Mouse (Mus musculus) c-Kit-positive CD71-positive TER-119-positive erythroid progenitor cells, embryonic 14.5 days (primary cell): ENCODE results near the gene Slc13a3.
A peak's percentile ranks its signal among the peaks of the same experiment; 100 is the strongest.

Source experiments
- DNase-seq: peaks from one replicate; pipeline ENCODE4 v3.0.0-alpha.2; 2013; ENCODE audit warnings: low spot score

Slc13a3 gene

DNA sequence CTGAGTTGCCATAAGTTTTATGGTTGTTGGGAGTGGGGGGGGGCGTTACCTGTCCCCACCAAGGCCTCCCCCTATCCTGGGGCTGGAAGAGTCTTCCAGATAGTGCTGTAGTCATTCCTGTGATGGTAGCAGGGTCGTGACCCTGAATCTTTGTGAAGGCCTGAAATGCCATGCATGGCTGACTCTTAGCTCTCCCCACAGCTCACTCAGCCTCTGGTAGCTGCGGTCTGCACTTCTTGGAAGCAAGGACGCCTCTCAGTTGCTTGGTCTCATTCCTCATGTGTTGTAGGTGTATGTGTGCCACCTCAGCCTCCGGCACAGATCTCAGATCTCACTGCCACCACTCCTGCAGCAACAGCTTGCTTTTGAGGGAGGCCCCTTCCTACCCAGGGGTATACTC is 2.8 kb upstream of the Slc13a3 start:
- DNase-seq, result no peak

DNA sequence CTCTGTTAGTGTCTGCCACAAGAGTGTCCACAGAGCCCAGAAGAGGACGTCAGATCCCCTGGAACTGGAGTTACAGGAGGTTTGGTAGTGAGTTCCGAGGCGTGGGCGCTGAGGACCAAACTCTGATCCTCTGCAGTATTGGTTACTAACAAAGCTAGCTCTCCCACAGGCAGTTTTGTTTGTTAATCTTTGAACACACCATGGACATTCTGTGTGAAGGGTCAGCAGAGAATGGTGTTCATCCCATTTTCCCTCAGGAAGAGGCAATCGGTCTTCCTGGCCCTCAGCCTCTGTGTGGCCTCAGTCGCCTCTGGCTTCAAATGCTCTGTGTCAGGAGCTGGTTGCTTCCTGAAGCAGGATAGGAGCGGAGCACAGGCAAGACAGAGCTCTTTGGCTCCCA is 2.4 kb upstream of the Slc13a3 start:
- DNase-seq, result no peak

DNA sequence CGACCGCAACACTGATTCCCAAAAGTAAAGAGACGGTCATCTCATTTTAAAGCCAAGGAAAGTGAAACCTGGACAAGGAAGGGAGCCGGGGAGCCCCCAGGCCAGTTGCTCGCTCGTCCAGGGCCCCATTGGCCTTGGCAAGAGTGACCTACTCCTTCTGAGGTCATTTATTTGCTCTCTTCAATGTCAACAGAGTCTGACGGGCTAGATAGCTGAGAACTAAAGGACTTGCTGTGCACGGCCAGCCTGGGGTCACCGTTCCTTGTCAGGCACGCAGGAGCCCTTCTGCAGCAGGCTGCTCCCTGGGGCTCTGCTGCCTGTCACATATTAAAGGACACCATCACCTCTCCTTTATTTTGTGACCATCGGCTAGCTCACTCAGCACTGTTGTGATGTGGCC is 1.1 kb downstream of the Slc13a3 start:
- DNase-seq, result no peak

DNA sequence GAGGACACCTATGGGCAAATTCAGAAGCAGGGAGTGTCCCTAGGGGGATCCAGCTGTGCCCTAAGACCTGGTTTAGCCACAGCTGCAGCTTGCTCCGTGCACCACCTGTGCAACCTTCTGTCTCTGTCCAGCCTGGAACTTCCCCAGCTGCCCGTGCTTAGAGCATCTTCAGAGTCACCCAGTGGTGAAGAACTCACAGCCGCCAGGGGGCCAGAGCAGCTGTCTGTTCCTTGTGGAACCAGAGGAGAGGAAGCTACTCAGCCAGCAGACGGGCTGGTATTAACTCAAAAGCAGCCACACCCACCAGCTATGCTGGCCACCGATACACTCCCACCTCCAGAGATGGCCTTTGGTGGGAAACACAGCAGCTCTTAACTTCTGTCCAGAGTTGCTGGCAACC is 2.9 kb downstream of the Slc13a3 start:
- no peak for DNase-seq

DNA sequence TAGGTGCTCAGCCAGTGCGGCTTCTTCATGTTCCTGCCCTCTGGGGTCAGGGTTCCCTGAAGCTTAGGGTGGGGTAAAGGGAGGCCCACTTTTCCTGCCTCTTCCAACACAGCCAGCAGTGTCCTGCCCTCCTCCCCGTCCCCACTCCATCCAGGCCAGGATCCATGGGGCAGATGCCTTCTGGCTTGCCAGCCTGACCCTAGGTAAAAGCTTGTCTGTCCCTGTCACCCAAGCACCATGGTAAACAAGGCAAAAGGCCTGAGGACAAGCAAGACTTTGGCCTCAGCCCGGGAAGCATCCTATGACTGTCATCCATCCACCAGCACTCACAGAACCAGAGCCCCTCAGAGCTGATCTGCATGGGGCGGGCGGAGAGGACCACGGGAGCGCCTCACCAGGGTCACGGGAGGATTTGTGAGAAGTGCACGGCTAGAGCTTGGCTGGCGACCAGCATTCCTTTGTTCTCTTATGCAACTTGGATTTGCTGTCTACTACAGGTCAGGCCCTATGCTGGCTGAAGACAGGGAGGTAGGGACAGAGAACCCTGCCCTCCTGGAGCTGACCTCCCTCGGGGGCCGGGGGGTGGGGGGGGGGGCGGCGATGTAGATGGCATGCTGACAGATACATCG is 5.1 kb downstream of the Slc13a3 start:
- DNase-seq, result no peak

DNA sequence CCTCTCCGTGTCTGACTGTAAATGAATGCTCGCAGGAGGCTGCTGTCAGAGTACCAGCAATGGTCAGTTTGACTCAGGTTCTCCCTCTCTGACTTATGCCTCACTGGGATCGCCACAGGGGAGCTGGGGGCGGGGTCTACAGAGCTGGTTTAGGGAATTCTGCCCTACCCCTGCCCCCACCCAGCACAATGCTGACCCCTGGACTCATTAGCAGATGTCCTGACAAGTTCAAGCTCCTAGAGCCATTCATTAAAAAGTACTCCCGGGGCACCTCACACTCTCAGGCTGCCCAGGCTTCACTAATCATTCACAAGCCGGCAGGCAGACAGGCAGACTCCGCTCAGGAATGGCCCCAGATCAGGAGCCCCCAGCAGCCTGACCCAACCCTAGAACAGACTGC is 13.4 kb downstream of the Slc13a3 start:
- DNase-seq, result no peak

DNA sequence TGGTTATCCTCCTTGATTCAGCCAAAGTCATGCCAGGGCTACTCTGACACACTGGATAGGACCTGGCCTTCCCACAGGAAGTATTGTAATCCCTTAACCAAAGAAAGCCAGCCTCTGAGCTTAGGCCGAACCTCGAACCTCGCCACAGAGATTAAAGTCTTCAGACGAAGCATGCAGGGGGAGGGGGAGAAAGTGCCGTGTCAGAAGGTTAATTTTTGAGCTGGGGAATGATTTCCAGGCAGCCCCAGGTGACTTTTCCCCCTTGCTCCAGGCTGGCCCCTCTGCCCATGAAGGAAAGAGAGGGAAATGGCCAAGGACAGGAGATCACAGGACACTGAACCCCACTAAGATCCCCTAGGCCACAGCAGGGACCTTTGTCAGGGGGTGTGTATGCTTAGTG is 14.8 kb downstream of the Slc13a3 start:
- DNase-seq, result no peak

DNA sequence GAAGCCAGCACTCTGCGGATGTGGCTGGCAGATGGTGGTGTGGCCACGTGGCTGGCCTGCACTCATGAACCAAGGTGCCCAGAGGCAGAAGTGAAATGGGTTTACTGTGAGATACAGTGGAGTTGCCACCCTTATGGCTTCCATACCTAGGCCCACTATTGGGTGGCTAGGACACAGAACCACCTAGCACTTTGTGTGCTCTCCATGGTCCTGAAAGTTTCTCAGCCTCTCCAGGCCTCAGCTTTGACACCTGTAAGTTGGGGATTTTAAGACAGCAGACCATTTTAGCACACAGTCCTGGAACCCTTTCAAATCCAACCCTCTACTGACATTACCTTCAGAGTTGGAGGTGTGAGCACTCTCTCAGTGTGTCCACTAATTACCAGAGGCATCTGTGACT is 16.3 kb downstream of the Slc13a3 start:
- DNase-seq, result peak; percentile 4

DNA sequence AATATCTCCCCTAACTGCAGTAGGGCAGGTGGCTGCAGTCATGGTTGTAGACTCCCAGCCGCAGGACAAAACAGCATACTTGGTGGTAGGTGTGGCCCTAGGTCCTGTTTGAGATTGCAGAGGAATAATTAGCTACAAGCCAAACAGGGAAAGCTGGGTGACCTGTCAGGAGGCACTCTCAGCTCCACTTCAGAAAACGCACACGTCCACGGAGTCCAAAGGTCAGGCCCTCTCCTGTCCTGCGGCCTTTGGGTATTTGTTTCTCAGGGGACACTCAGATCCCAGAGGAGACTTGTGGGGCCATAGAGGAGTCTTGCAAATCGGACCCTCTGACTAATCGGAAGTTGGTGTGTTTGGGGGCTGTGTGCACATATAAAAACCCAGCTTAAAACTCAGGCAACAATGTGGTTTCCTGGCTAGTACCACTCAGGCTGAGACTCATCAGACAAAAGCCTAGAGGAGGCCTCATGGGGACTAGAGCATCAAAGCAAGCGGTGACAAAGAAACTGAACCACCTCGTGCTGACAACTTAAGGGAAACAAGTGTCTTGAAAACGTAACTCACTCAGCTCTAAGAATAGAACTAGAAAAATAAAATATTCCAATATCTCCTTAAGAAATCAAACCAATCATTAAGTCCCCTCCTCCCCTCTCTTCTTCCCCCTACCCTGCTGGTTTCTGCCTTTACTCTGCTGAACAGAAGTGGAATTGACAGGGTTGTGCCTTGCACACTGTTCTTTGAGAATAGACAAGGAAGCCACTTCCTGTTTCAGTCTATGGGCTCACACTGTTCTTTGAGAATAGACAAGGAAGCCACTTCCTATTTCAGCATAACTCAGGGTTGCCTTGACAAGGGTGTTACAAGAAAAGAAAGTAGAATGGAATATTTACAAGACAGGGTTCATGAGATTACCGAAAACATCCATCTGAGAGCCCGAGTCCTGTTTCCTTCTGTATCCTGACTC is 20.0 kb downstream of the Slc13a3 start:
- DNase-seq, result no peak

DNA sequence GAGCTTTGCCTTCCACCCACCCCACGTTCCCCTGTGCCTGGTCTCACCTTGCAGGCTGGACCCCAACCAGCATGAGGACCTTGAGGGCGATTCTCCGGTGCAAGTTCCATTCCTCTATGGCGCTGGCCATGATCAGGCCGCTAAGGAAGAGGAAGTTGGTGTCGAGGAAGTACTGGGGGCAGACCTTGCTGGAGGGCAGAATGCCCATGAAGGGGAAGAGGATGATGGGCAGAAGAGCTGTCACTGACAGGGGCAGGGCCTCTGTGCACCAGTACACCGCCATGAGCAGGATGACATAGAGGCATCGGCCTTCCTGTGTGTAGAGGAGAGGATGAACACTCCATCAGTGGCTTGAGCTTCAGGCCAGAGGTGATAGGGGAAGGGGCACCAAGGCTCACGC is 24.6 kb downstream of the Slc13a3 start:
- no peak for DNase-seq

DNA sequence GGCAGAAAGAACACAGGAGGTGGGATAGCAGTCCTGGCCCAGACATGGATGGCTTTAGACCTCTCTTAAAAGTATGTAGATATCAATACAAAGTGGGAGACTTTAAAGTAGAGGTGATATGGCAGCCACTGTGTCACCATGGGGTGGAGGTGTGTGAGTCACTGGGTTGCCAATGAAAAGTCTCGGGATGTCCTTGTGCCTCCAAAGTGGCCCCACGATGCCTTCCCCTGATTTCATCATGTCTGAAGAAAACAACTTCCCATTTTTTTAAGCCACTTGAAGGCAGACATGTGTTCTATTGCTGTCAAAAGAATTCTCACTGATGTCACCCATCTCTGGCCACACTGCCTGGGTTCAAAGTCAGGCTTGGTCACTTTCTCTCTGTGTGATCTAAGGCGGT is 28.2 kb downstream of the Slc13a3 start:
- DNase-seq, result no peak

DNA sequence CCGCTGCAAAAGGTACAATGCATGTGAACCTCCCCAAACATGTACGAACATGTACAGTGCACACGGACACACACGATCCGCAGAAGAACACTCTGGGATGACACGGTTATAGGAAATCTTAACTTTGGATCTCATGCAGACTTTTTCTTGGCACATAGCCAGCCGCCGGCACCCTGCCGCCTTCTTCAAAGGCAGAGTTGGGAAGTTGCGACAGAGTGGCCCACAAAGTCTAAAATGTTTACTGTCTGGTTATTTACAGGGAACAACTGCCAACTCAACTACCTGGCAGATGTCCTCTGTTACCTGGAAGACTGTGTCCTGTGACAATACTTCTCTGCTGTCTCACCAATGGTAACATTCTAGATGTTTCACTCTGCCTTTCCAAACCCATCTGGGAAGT is 30.0 kb downstream of the Slc13a3 start:
- DNase-seq, result no peak

DNA sequence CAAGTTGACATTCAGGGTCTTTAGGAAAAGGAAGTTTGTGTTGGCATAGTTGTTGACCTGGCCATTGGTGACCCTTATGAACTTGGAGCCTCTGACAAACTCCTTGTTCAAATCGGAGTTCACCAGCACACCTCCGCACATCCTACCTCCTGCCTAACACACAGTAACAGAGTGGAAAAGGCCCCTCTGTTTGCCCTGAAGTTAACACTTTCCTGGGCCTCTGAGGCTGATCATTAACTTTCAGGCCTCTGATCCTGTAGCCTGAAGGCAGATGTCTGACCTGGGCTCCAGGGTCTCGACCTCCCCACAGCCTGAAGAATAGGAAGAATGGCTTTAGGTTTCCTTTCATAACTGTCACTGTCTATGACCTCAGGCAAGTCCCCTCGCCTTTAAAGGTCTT is 31.4 kb downstream of the Slc13a3 start:
- no peak for DNase-seq

DNA sequence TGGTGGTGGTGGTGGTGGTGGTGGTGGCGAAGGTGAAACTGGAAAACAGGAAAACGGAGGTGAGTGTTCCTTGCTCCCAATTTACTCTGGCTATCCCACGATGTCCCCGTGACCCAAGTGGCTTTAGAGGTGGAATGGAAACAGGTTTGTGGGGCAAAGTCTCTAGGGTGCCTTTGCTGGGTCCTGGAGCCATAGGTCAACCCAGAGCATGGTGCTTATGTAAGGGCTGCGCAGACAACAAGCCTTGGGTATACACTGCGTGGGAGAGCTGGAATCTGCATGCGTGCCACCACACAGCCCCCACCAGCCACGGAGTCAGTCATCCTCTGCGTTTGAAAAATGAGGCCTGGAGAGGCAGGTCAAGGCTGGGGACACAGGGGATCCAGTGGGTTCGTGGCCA is 33.4 kb downstream of the Slc13a3 start:
- no peak for DNase-seq

DNA sequence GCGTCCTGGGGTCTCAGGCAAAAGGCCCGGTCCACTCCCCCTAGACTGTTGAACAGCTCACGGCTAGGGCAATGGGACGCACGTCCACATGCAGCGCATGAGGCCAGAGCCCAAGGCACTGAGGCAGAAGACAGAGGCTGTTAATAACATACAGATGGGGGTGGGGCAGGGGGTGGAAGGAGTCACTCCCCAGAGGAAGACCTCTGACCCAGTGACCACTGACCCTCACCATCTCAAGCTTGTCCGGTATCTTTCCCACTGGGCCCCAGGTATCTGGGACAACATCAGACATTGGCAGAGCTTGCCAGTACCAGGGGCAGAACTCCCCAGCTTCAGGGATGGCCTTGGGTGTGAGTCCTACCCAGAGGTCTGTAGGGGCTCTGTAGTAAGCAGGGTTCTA is 34.1 kb downstream of the Slc13a3 start:
- no peak for DNase-seq

DNA sequence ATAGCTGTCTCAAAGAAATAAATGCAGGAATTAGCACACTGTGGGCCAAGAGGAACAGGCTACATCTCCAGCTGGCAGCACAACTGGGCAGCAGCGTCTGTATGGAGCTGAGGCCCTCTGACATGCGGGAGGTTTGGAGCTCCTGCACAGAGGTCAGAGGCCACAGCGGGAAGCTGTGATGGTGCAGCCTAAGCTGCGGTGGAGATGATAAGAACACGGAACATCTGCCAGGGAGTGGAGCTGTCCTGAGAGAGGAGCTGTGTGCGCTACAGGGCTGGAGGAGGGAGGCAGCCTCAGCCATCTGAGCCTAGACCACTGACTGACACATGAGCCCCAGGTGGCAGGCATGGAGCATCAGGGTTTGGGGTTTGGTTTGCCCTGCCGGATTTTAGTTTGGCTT is 44.3 kb downstream of the Slc13a3 start:
- no peak for DNase-seq

DNA sequence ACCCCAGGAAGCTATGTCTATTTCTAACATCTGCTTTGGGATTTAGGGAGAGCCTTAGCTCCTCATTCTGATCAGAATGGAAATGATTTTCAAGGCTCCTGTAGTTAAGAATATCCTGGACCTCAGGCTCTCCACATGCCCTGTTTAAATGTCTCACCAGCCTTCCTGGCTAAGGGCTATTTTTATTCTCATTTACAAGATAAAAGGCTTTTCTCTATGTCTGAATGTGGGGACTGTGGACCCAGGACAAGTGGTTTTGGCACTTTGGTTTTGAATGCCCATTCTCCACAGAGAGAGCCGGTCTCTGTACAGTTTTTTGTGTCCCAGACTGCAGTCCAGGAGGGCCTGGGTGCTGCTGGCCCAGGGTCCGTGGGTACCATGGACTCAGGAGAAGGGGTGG is 52.8 kb downstream of the Slc13a3 start:
- no peak for DNase-seq

DNA sequence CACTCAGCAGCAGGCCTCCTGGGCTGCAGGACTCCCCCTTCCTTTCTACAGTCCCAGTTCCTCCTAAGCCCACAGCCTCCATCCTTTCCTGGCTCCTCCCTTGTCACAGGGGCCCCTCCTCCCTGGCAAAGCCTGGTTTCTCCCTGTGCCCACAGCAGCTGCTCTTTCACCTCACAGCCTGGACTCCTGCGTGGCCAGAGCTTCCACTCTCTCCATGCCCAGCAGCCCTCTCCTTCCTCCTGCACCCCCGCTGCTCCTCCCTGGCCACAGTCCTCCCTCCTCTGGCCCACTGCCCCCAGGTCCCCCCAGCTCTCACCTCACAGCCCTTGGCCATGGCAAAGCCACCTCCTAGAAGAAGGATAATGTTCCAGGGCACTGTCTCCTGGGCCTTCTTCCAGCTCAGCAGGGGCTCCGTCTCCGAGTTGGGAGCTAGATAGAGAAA is 53.3 kb downstream of the Slc13a3 start:
- DNase-seq, result no peak

DNA sequence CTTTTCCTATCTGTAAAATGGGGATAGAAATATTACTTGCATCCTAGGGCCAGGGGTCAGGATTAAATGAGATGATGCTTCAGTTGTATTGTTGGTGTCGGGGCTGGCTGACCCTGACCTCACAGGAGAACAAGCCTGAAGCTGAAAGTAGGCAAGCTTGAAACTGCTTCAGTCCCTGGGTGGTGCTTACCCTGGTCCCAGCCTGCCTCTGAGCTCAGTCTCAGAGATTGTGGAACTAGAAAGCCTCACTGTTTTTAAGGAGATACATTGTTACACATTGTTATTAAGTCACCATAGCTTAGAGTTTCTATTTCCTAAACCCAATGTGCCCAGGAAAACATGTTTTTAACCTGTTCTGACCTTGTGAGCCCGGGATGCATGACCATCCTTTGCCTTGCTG is 54.5 kb downstream of the Slc13a3 start:
- DNase-seq, result no peak

DNA sequence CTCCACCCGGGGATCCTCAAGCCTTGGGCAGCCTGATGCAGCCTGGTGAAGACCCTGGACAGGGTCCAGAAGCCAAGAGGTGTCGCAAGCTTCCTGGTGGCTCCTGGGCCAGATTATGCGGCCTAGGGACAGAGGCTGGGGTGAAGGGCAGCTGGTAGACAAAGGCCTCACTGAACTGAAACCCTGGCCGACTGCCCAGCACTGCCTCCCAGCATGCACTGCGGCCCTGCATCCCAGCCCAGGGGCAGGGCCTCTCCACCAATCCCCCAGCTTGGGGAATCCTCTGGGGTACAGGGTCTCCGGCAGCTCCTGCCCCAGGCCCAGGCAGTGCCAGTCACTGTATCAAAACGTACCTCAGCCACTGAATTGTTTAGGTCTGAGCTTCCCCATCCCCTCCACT is 55.7 kb downstream of the Slc13a3 start:
- DNase-seq, result no peak

DNA sequence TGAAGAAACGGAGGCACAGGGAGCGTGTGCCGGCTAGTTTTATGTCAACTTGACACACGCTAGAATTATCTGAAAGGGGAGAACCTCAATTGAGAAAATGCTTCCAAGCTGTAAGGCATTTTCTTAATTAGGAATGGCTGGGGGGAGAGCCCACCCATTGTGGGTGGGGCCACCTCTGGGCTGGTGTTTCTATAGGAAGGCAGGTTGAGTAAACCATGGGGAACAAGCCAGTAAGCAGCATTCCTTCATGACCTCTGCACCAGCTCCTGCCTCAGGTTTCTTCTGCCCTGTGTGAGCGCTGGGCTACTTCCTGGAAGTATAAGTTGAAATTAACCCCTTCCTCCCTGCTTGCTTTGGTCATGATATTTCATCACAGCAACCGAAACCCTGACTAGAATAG is 57.2 kb downstream of the Slc13a3 start:
- no peak for DNase-seq

DNA sequence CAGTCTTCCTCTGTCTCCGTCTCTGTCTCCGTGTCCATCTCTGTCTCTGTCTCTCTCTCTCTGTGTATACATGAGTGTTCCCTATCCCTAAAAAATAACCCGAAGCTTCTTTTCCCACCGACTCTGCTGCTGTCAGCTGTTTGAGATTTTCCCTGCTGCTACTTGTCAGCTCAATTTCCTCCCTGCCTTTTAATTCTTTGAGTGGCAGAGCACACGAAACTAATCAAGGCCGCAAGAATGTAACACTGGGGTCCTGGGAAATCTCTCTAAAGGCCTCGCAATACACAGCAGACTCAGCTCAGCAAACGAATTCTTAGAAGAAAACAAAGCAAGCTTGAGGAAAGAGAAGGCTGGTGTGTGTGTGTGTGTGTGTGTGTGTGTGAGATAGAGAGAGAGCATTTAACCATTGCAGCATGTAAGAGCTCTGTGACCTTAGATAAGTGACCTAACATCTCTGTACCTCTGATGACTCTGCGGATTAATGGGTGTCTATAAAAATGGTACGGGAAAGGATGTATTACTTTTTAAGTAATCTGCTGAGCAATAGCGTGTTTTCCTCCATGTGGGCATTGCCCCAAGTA is 57.8 kb downstream of the Slc13a3 start:
- no peak for DNase-seq

DNA sequence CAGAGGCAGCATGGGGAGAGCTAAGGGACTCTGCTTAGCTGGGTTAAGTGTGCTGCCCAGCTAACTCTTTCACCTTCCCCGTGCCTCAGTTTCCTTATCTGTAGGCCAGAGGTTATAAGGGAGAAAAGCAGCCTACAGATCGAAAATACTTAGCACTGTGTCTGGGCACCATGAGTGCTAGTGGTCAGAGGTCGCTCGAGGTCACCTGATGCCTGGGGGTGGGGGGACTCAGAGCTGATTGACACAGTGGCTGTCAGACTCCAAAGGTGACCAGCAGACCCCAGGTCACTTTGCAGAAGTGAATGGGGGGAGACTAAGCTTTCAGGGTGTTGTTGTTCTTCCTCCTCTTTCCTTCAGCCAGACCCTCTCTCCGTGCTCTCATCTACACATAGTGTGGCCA is 58.7 kb downstream of the Slc13a3 start:
- no peak for DNase-seq
